Mouse (Mus musculus): ENCODE results near the gene Pla2g4d. TPM values are rescaled to one million over a fixed set of nuclear protein-coding genes. Genes with fewer than 3 reads are reported as not detected.

Gene Pla2g4d
- polyA plus RNA-seq, 1 experiment from 2014 or later, result not detected

Other genes starting within 250 kb of the Pla2g4d start
- 27.2 and 30.8 TPM in 2 replicates for gene Ehd4, start 134.6 kb downstream of the Pla2g4d start, polyA plus RNA-seq (2015; fragmentation: Nextera tagmentation; extraction: Ambion mirVana)
- gene Pla2g4e, start 43.9 kb downstream of the Pla2g4d start, polyA plus RNA-seq (2015; fragmentation: Nextera tagmentation; extraction: Ambion mirVana), result 0.02 TPM in 1 of 2 replicates, not detected in the other
- gene Pla2g4f, start 25.0 kb upstream of the Pla2g4d start, polyA plus RNA-seq (2015; fragmentation: Nextera tagmentation; extraction: Ambion mirVana), result 0.06 TPM in 1 of 2 replicates, not detected in the other
- gene Vps39, start 63.9 kb upstream of the Pla2g4d start, polyA plus RNA-seq (2015; fragmentation: Nextera tagmentation; extraction: Ambion mirVana), result 7.1 and 8.2 TPM in 2 replicates
- 4.9 and 5.5 TPM in 2 replicates for gene Ganc, start 114.7 kb upstream of the Pla2g4d start, polyA plus RNA-seq (2015; fragmentation: Nextera tagmentation; extraction: Ambion mirVana)
- 4.0 and 6.2 TPM in 2 replicates for gene Tmem87a, start 114.9 kb upstream of the Pla2g4d start, polyA plus RNA-seq (2015; fragmentation: Nextera tagmentation; extraction: Ambion mirVana)
- 5.7 and 6.1 TPM in 2 replicates for gene Capn3, start 166.8 kb upstream of the Pla2g4d start, polyA plus RNA-seq (2015; fragmentation: Nextera tagmentation; extraction: Ambion mirVana)

Data from liver, embryonic 13.5 days (tissue).